Mouse (Mus musculus): ENCODE data around the gene Uhrf1bp1. TPM values are rescaled to one million over a fixed set of nuclear protein-coding genes. Genes with fewer than 3 reads are reported as not detected.

The Uhrf1bp1 gene
- total RNA-seq (2023; ENCODE audit: inconsistent age) = 4.0 to 7.3 TPM (median 7.0 TPM) in 4 replicates

DNA sequence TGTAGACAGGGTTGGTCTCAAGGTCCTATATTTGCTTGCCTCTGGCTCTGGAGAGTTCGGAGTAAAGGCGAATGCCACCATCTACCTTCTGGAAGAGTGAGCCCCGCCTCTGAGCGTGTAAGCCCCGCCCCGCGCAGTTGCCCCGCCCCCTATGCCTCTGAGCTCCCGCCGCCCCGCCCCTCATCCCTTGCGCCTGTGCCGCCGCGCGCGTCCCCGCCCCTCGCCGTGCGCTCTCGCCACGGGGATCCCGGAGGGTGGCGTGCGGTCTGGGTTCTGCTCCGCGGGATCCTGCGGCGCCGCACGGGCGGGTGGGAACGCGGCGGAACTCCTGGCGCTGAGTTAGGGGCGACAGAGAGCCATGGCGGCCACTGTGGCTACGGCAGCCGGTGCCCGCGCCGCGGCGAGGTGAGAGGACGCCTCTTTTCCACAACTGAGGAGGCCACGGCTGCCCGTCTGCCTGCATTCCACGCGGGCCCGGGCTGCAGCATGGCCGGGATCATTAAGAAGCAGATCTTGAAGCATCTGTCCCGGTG lies at the start of gene Uhrf1bp1:
TSS of gene Uhrf1bp1 (plus strand) at position 177 of the 533 bp plus-strand sequence.

DNA sequence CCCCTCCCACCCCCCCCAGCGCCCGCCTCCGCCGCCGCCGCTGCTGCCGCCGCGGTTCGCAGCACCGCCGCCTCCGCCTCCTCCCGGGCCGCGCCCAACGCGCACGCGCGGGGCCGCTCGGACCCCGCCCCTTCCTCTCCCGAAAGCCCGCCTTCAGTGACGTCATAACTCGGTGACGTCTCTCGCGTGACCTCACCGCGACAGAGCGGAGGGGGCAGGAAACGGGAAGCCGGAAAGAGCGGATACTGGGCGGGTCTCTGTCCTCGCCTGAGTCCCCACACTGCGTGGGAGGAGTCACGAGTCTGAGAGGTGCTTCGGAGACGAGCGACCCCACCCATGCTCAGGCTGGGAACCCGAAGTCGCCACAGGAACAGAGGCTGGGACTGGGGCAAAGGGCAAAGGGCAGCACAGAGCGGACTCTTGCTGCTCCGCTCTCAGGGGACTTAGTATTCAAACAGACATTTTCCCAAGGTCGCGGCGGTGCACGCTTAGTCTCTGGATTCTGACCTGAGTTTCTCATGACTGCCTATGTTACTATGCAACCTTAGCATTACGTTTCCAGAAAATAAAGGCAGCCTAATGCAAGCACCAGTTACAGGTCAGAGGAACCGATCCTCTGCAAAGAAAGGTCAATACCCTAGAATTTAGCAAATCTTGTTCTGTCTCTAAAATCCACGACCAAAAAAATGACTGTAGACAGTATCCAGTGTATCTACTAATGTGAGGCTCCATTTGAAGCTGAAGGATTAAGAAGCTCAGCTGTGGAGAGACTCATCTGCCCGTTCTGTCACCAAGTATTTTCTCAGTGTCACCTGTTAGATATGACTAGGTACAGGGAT lies 35.5 kb upstream of the Uhrf1bp1 start, which contains the start of gene D17Wsu92e:
TSS of gene D17Wsu92e (minus strand) at position 81 of the 839 bp plus-strand sequence.

DNA sequence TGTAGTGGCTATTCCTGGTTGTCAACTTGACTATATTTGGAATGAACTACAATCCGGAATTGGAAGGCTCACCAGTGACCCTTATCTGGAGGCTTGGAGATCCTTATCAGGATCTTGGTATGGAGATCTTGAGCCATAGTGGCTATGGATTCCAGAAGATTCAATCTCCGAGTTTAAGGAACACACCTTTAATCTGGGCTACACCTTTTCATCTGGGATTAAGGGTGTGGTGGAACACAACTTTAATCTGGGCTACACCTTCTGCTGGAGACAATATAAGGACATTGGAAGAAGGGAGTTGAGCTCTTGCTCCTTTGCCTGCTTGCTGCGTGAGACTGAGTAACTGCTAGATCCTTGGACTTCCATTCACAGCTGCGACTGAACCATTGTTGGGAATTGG lies 18.4 kb upstream of the Uhrf1bp1 start, which contains the start of gene Snrpc:
TSS of gene Snrpc (plus strand) at position 301 of the 400 bp plus-strand sequence.

DNA sequence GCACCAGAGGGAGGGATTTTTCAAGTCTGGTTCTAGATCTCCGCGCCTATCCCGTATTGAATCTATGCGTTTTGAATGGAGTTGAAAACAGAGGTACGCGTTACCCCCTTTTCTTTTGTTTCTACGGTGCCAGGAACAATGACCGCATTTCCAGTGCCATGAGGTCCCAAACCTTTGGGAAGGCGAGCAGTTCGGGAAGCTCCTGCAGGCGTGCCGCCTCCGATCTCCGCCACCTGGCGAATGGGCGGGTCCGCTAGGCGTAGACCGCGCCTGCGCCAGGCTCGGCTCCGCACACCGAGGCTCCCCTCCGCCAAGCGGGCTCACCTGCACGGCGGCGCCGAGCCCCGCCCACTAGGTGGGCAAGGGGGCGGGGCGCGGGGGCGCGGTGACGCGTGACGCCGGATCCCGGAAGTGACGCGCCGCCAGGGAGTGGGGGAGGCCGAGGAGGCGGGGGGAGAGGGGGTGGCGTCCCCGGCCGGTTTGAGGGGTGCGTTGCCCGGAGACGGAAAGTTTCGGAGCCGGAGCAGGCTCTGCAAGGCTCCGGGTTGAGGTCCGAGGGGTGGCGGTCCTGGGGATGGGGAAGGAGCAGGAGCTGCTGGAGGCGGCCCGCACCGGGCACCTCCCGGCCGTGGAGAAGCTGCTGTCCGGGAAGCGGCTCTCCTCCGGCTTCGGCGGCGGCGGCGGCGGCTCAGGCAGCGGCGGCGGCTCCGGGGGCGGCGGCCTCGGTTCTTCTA lies 52.8 kb downstream of the Uhrf1bp1 start, which contains the start of gene Anks1:
TSS of gene Anks1 (plus strand) at position 419 of the 734 bp plus-strand sequence.

DNA sequence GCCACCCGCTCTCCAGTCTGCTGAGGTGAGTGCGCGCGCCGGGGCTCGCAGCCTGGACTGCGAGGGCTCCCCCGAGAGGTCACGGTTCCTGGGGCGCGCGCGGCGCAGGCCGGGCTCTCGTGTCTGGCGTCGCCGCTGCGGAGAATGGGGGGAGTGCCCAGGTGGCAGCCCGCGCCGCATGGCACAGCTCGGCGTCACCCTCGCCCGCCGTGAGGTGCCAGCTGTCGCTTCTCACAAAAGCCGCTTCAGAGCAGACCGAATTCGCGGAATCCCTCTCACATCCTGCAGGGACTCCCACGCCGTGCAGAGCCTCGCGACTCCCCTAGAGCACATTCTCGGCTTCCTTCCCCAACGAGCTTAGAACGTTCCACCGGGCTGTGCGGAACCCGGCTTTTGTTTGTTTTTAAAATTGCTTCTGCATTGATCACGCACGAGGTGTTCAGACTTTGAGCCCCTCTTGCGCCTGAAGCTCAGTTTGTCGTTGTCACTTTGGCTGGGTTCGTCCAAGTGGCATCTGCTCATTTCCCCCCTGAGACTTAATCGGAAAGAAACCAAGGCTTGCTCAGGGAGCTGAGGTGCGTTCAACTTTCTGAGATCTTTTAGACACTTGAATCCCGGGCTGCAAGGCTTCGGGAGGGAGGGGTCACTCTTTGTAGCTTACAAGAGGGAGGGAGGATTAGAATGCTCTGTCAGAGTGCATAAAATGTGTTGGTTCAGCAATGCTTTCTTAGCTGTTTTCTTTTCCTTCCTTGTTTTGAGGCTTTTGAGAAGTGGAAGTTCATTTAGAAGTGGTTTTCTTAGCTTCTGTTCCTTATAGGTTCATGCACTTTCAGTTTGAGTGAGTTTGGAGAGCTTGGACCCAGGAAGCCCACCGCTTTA lies 53.6 kb downstream of the Uhrf1bp1 start, which contains the start of gene Taf11:
TSS of gene Taf11 (minus strand) at position 223 of the 879 bp plus-strand sequence.

Other genes starting within 250 kb of the Uhrf1bp1 start
- gene Nudt3, start 232.9 kb upstream of the Uhrf1bp1 start, total RNA-seq (2023; ENCODE audit: inconsistent age) = 96.9 to 111 TPM (median 107 TPM) in 4 replicates
- not detected in 4 replicates for gene RPS10-NUDT3, start 221.2 kb upstream of the Uhrf1bp1 start, total RNA-seq (2023; ENCODE audit: inconsistent age)
- 1,996 to 2,109 TPM (median 2,092 TPM) in 4 replicates for gene Rps10, start 219.8 kb upstream of the Uhrf1bp1 start, total RNA-seq (2023; ENCODE audit: inconsistent age)
- 16.4 to 22.3 TPM (median 18.0 TPM) in 4 replicates for gene Pacsin1, start 200.9 kb upstream of the Uhrf1bp1 start, total RNA-seq (2023; ENCODE audit: inconsistent age)
- gene Spdef, start 127.5 kb upstream of the Uhrf1bp1 start, total RNA-seq (2023; ENCODE audit: inconsistent age) = 0.48 to 0.87 TPM (median 0.61 TPM) in 4 replicates
- 69.5 to 77.5 TPM (median 73.2 TPM) in 4 replicates for gene D17Wsu92e, start 35.8 kb upstream of the Uhrf1bp1 start, total RNA-seq (2023; ENCODE audit: inconsistent age)
- gene Snrpc, start 18.3 kb upstream of the Uhrf1bp1 start, total RNA-seq (2023; ENCODE audit: inconsistent age) = 71.4 to 77.3 TPM (median 75.4 TPM) in 4 replicates
- 35.6 to 45.3 TPM (median 41.6 TPM) in 4 replicates for gene Anks1, start 52.9 kb downstream of the Uhrf1bp1 start, total RNA-seq (2023; ENCODE audit: inconsistent age)
- gene Taf11, start 53.4 kb downstream of the Uhrf1bp1 start, total RNA-seq (2023; ENCODE audit: inconsistent age) = 36.3 to 40.0 TPM (median 37.0 TPM) in 4 replicates
- gene Tcp11, start 224.2 kb downstream of the Uhrf1bp1 start, total RNA-seq (2023; ENCODE audit: inconsistent age) = 5.1 to 7.3 TPM (median 6.1 TPM) in 4 replicates